Mouse (Mus musculus): ENCODE data around the gene Lrp2bp. TPM values are rescaled to one million over a fixed set of nuclear protein-coding genes. Genes with fewer than 3 reads are reported as not detected.

Gene Lrp2bp
- total and polyA plus RNA-seq, 3 experiments: 0.40 TPM; not detected in 2

DNA sequence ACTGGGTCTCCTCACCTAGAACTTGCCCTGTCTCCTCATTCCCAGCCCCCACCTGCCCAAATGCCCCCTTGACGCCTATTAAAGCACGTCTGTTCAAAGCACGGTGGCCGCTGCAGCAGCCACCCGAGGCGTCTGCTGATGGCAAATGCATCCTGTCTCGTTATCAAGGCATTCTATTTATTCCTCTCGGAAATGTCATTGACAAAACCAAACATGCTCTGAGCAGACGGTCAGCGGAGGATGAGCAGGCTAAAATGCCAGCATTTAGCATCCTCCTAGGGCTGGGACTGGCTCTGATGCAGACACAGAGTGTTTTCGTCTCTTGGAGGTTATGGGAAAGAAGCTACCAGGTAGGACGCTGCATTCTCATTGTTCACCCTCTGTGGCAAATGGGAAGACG is 41.2 kb downstream of the Lrp2bp start:
- TF ChIP-seq ETS1 (IDR thresholded peaks at IDR 0.05; ENCODE audit: low read depth, low read length) (no peak), GATA1 (IDR thresholded peaks at IDR 0.05; ENCODE audit: low read depth, low read length) (no peak), HCFC1 (IDR thresholded peaks at IDR 0.05; ENCODE audit: low read depth, low read length) (no peak), NRF1 (IDR thresholded peaks at IDR 0.05; ENCODE audit: insufficient read depth, low read depth, low read length, poor library complexity, severe bottlenecking) (no peak), ZMIZ1 (IDR thresholded peaks at IDR 0.05; ENCODE audit: low read depth, low read length) (no peak), ZKSCAN1 (IDR thresholded peaks at IDR 0.05; ENCODE audit: low read depth, low read length) (no peak), MAZ (IDR thresholded peaks at IDR 0.05; ENCODE audit: low read depth, low read length) (no peak), TAL1 (IDR thresholded peaks at IDR 0.05; ENCODE audit: low read length) (no peak), MYB (IDR thresholded peaks at IDR 0.05; ENCODE audit: low read depth, low read length) (no peak), CHD2 (IDR thresholded peaks at IDR 0.05; ENCODE audit: low read length) (no peak), E2F4 (IDR thresholded peaks at IDR 0.05; ENCODE audit: borderline replicate concordance, low read depth, low read length) (no peak), CTCF (IDR thresholded peaks at IDR 0.05 in 2 of 3, conservative IDR thresholded peaks at IDR 0.05 in 1 of 3; ENCODE audit: control insufficient read depth in 1 of 3, insufficient read depth in 1 of 3, low read depth in 2 of 3, low read length in 3 of 3, poor library complexity in 1 of 3, severe bottlenecking in 1 of 3) (no peak), CHD1 (IDR thresholded peaks at IDR 0.05; ENCODE audit: low read depth, low read length) (no peak)
- Histone ChIP-seq H3K9ac (ENCODE audit: control insufficient read depth, low read depth, low read length, poor library complexity, severe bottlenecking) (no peak overlapping the region), H3K27ac (ENCODE audit: control insufficient read depth, low read depth, low read length) (no peak overlapping the region), H3K36me3 (ENCODE audit: control insufficient read depth in 1 of 2, insufficient read depth in 2 of 2, low read length in 2 of 2) (peaks cover 0 to 6% of the 10 kb centered on the region in 2 experiments; a peak in 2 of 4 replicates), H3K27me3 (ENCODE audit: control insufficient read depth in 1 of 2, insufficient read depth in 2 of 2, low read length in 2 of 2) (no peaks in the 10 kb centered on the region), H3K9me3 (replicated peaks; ENCODE audit: insufficient read depth, low read length) (no peaks in the 10 kb centered on the region), H3K79me2 (ENCODE audit: control insufficient read depth, insufficient read depth, low read length, poor library complexity) (no peaks in the 10 kb centered on the region), H3K4me3 (ENCODE audit: control insufficient read depth in 1 of 2, insufficient read depth in 1 of 2, low read depth in 2 of 2, low read length in 2 of 2) (no peak overlapping the region), H3K4me1 (ENCODE audit: control insufficient read depth in 1 of 2, insufficient read depth in 2 of 2, low read length in 2 of 2) (no peaks in the 10 kb centered on the region; a peak in 1 of 4 replicates)
- DNase-seq (ENCODE audit: low read depth, low spot score): no peak

- DNase-seq (ENCODE audit: low read depth, low spot score): no peak
- no peak overlapping the region for H3K27ac ChIP-seq (ENCODE audit: control insufficient read depth, low read depth, low read length)
- no peaks in the 10 kb centered on the region for H3K27me3 ChIP-seq (ENCODE audit: control insufficient read depth in 1 of 2, insufficient read depth in 2 of 2, low read length in 2 of 2)
- H3K79me2 ChIP-seq (ENCODE audit: control insufficient read depth, insufficient read depth, low read length, poor library complexity): no peaks in the 10 kb centered on the region
- H3K4me3 ChIP-seq (ENCODE audit: control insufficient read depth in 1 of 2, insufficient read depth in 1 of 2, low read depth in 2 of 2, low read length in 2 of 2): no peak overlapping the region
- no peaks in the 10 kb centered on the region for H3K4me1 ChIP-seq (ENCODE audit: control insufficient read depth in 1 of 2, insufficient read depth in 2 of 2, low read length in 2 of 2)
- TF ChIP-seq E2F4 (IDR thresholded peaks at IDR 0.05; ENCODE audit: borderline replicate concordance, low read depth, low read length) (no peak), NELFE (IDR thresholded peaks at IDR 0.05; ENCODE audit: low read depth, low read length) (no peak), ZMIZ1 (IDR thresholded peaks at IDR 0.05; ENCODE audit: low read depth, low read length) (no peak), MAX (IDR thresholded peaks at IDR 0.05; ENCODE audit: low read length) (no peak), POLR2AphosphoS2 (IDR thresholded peaks at IDR 0.05; ENCODE audit: low read length) (no peak), CHD1 (IDR thresholded peaks at IDR 0.05; ENCODE audit: low read depth, low read length) (no peak), ELF1 (IDR thresholded peaks at IDR 0.05; ENCODE audit: low read depth, low read length) (no peak), GATA1 (IDR thresholded peaks at IDR 0.05; ENCODE audit: low read depth, low read length) (no peak), TAL1 (IDR thresholded peaks at IDR 0.05; ENCODE audit: low read length) (no peak), MEF2A (IDR thresholded peaks at IDR 0.05; ENCODE audit: extremely low read depth, insufficient replicate concordance, low read depth, low read length, poor library complexity, severe bottlenecking) (no peak), MXI1 (IDR thresholded peaks at IDR 0.05; ENCODE audit: low read depth, low read length) (no peak), RCOR1 (IDR thresholded peaks at IDR 0.05; ENCODE audit: low read depth, low read length) (no peak), UBTF (IDR thresholded peaks at IDR 0.05; ENCODE audit: borderline replicate concordance, insufficient read depth, low read depth, low read length) (no peak), TCF12 (IDR thresholded peaks at IDR 0.05; ENCODE audit: low read depth, low read length) (no peak), CHD2 (IDR thresholded peaks at IDR 0.05; ENCODE audit: low read length) (no peak)
- peaks cover 0 to 2% of the 10 kb centered on the region in 2 experiments; a peak in 2 of 4 replicates for H3K36me3 ChIP-seq (ENCODE audit: control insufficient read depth in 1 of 2, insufficient read depth in 2 of 2, low read length in 2 of 2)
- no peaks in the 10 kb centered on the region for H3K9me3 ChIP-seq (replicated peaks; ENCODE audit: insufficient read depth, low read length)
- H3K9ac ChIP-seq (ENCODE audit: control insufficient read depth, low read depth, low read length, poor library complexity, severe bottlenecking): no peak overlapping the region
These were observed 73.7 kb downstream of the Lrp2bp start for GRCm38 (mm10) chr8:46072798-46073197.
